Mouse (Mus musculus) CH12.LX (cell line): ENCODE measurements at regions not wholly inside any gene's neighbourhood (a gene's known extent, or its start where the extent isn't known, plus 50 kb on each side); places are given as distances from the start of the nearest gene placed in this dataset.

Source experiments
- DNase-seq: peaks from one replicate; pipeline ENCODE4 v3.0.0-alpha.2; 2013; ENCODE audit errors: extremely low read depth
- H3K27ac ChIP-seq: 2 replicates; pipeline ENCODE4 v1.5.1; 2012; ENCODE audit warnings: low read depth, mild to moderate bottlenecking, control low read depth, moderate library complexity; ENCODE audit not compliant: insufficient read depth
- H3K27me3 ChIP-seq: replicated peaks from 2 replicates; pipeline ENCODE3; 2012; ENCODE audit warnings: inconsistent platforms
- H3K36me3 ChIP-seq, 2 experiments: replicated peaks in 1 of 2; 2 replicates each; pipeline versions ENCODE3 to v1.6.1; 2012; ENCODE audit warnings: inconsistent platforms in 1 of 2, low read length in 1 of 2, mild to moderate bottlenecking in 1 of 2, mixed read lengths in 1 of 2, moderate library complexity in 1 of 2; ENCODE audit not compliant: control insufficient read depth in 1 of 2, insufficient read depth in 1 of 2
- H3K4me1 ChIP-seq, 2 experiments: 2 replicates each; pipeline ENCODE4 v1.6.1; 2012; ENCODE audit warnings: inconsistent platforms in 1 of 2, moderate library complexity in 1 of 2; ENCODE audit not compliant: insufficient read depth in 2 of 2, control insufficient read depth in 1 of 2
- H3K4me2 ChIP-seq: 2 replicates; pipeline ENCODE4 v1.6.1; 2012; ENCODE audit warnings: low read depth, mild to moderate bottlenecking, control low read depth; ENCODE audit not compliant: poor library complexity, insufficient read depth, severe bottlenecking
- H3K4me3 ChIP-seq, 3 experiments: fragments of 150-350 bp in 1 of 3; sonication (generic) in 1 of 3; replicated peaks in 1 of 3; 2 replicates each; pipeline versions ENCODE3 to v1.5.1; 2011 to 2012; ENCODE audit warnings: low read depth in 2 of 3, low read length in 2 of 3, mild to moderate bottlenecking in 2 of 3, moderate library complexity in 2 of 3, control low read depth in 1 of 3, improper control_type of control experiment in 1 of 3, inconsistent platforms in 1 of 3, mixed read lengths in 1 of 3; ENCODE audit not compliant: poor library complexity in 1 of 3
- H3K79me2 ChIP-seq: replicated peaks from 2 replicates; pipeline ENCODE4 v1.6.1; 2012; ENCODE audit warnings: mild to moderate bottlenecking, moderate library complexity; ENCODE audit not compliant: control insufficient read depth, poor library complexity, insufficient read depth, severe bottlenecking; ENCODE audit errors: extremely low read depth
- H3K9ac ChIP-seq: 2 replicates; pipeline ENCODE4 v1.6.1; 2012; ENCODE audit warnings: low read depth, mild to moderate bottlenecking, control low read depth, moderate library complexity; ENCODE audit not compliant: insufficient read depth
- H3K9me3 ChIP-seq: replicated peaks from 2 replicates; pipeline ENCODE3; 2012; ENCODE audit warnings: low read length, inconsistent platforms, mixed read lengths
- BHLHE40 ChIP-seq: IDR thresholded peaks from 2 replicates; pipeline ENCODE4 v1.6.1; 2011; ENCODE audit warnings: mild to moderate bottlenecking, low read depth, low read length, improper control_type of control experiment
- CHD2 ChIP-seq: IDR thresholded peaks from 2 replicates; pipeline ENCODE4 v1.6.1; 2011; ENCODE audit warnings: low read length, improper control_type of control experiment
- E2F4 ChIP-seq: IDR thresholded peaks from 2 replicates; pipeline ENCODE4 v1.6.1; 2011; ENCODE audit warnings: low read depth, low read length, improper control_type of control experiment; ENCODE audit not compliant: insufficient replicate concordance
- ELF1 ChIP-seq: IDR thresholded peaks from 2 replicates; pipeline ENCODE4 v1.6.1; 2014; ENCODE audit warnings: low read depth, mild to moderate bottlenecking, inconsistent platforms, low read length, improper control_type of control experiment
- ETS1 ChIP-seq: conservative IDR thresholded peaks from 2 replicates; pipeline ENCODE4 v1.6.1; 2012; ENCODE audit warnings: low read depth, mild to moderate bottlenecking, inconsistent platforms, low read length, improper control_type of control experiment, moderate library complexity
- GABPA ChIP-seq: IDR thresholded peaks from 2 replicates; pipeline ENCODE4 v1.6.1; 2012; ENCODE audit warnings: low read depth, low read length, improper control_type of control experiment, inconsistent platforms; ENCODE audit not compliant: insufficient replicate concordance
- HCFC1 ChIP-seq: IDR thresholded peaks from 2 replicates; pipeline ENCODE4 v1.6.1; 2012; ENCODE audit warnings: low read depth, mild to moderate bottlenecking, inconsistent platforms, low read length, improper control_type of control experiment
- IRF4 ChIP-seq: IDR thresholded peaks from 2 replicates; pipeline ENCODE4 v1.6.1; 2014; ENCODE audit warnings: low read depth, mild to moderate bottlenecking, inconsistent platforms, low read length, improper control_type of control experiment
- MAFK ChIP-seq: IDR thresholded peaks from 2 replicates; pipeline ENCODE4 v1.6.1; 2011; ENCODE audit warnings: low read length, improper control_type of control experiment; ENCODE audit not compliant: insufficient replicate concordance
- NELFE ChIP-seq: IDR thresholded peaks from 2 replicates; pipeline ENCODE4 v1.6.1; 2011; ENCODE audit warnings: low read depth, low read length, improper control_type of control experiment
- POLR2A ChIP-seq: IDR thresholded peaks from 2 replicates; pipeline ENCODE4 v1.6.1; 2011; ENCODE audit warnings: low read depth, mild to moderate bottlenecking, improper control_type of control experiment, low read length
- RCOR1 ChIP-seq: conservative IDR thresholded peaks from 2 replicates; pipeline ENCODE4 v1.6.1; 2012; ENCODE audit warnings: low read depth, mild to moderate bottlenecking, inconsistent platforms, low read length, improper control_type of control experiment
- SMC3 ChIP-seq: IDR thresholded peaks from 2 replicates; pipeline ENCODE4 v1.6.1; 2011; ENCODE audit warnings: low read depth, low read length, improper control_type of control experiment
- TBP ChIP-seq: conservative IDR thresholded peaks from 2 replicates; pipeline ENCODE4 v1.6.1; 2011; ENCODE audit warnings: low read depth, low read length, improper control_type of control experiment
- TCF12 ChIP-seq: IDR thresholded peaks from 2 replicates; pipeline ENCODE4 v1.6.1; 2014; ENCODE audit warnings: low read depth, mild to moderate bottlenecking, inconsistent platforms, low read length, improper control_type of control experiment
- USF1 ChIP-seq: IDR thresholded peaks from 2 replicates; pipeline ENCODE4 v1.6.1; 2014; ENCODE audit warnings: low read depth, mild to moderate bottlenecking, inconsistent platforms, low read length, improper control_type of control experiment
- ZC3H11A ChIP-seq: IDR thresholded peaks from 2 replicates; pipeline ENCODE4 v1.6.1; 2012; ENCODE audit warnings: low read depth, mild to moderate bottlenecking, inconsistent platforms, low read length, improper control_type of control experiment
- ZMIZ1 ChIP-seq: IDR thresholded peaks from 2 replicates; pipeline ENCODE4 v1.6.1; 2012; ENCODE audit warnings: low read depth, mild to moderate bottlenecking, inconsistent platforms, low read length, improper control_type of control experiment
- ZNF384 ChIP-seq: IDR thresholded peaks from 2 replicates; pipeline ENCODE4 v1.6.1; 2012; ENCODE audit warnings: low read depth, low read length, improper control_type of control experiment, inconsistent platforms
- dilution Hi-C: fragments of 300-500 bp; cut with MboI; formaldehyde crosslinking; loops from 2 replicates; pipeline ENCODE4 v1.14.3; 2020; ENCODE audit warnings: low sequenced_read_pairs; ENCODE audit not compliant: extremely low pct_unique_long_range_greater_than_20kb, extremely low pct_ligation_motif_present
- in situ Hi-C: fragments of 300-500 bp; cut with MboI; formaldehyde crosslinking; loops from 3 replicates; pipeline ENCODE4 v1.14.3; 2019; ENCODE audit warnings: low sequenced_read_pairs, low pct_ligation_motif_present, low pct_unique_long_range_greater_than_20kb, mixed read lengths

DNA sequence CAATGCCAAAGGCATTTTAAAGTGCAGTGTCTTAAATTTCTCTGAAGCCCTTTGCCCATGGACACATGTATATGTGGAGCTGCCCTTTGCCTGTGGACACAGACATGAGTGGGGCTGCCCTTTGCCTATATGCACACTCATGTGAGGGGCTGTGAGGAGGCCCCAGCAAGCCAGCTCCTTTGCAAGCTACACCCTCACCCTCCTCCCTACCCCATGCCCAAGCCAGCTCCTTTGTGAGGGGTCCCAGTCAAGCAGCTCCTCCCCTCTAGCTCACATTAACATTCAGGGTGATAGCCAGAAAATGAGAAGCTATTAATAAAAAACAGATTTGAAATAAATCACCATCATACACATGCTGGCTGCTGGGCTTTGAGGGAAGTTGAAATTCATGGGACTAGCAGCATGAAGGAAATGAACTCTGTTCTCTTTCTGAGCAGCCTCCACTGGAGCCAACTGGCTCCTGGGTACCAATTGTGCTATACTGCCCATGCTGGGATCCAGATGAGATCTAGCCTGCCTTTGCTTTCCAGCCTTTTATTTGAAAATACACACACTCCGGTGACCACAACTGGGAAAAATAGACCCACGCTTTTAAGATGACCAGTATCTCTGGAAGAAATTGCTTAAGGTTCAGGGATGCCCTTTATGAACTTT, 151.4 kb downstream of the Abcc12 start:
- Histone ChIP-seq H3K9me3 (no peaks in the 10 kb centered on the region), H3K27ac (no peak overlapping the region), H3K9ac (no peak overlapping the region), H3K4me1 (no peaks in the 10 kb centered on the region), H3K4me2 (no peak overlapping the region), H3K4me3 (no peak overlapping the region), H3K27me3 (peaks cover 48% of the 10 kb centered on the region), H3K79me2 (no peaks in the 10 kb centered on the region), H3K36me3 (no peaks in the 10 kb centered on the region)
- TF ChIP-seq TCF12, result no peak
- no peak for TF ChIP-seq ETS1
- no peak for TF ChIP-seq GABPA
- no peak for TF ChIP-seq ELF1
- TF ChIP-seq CHD2, result no peak
- in situ Hi-C loops, result no loop called here
- no peak for DNase-seq
- dilution Hi-C loops, result no loop called here

DNA sequence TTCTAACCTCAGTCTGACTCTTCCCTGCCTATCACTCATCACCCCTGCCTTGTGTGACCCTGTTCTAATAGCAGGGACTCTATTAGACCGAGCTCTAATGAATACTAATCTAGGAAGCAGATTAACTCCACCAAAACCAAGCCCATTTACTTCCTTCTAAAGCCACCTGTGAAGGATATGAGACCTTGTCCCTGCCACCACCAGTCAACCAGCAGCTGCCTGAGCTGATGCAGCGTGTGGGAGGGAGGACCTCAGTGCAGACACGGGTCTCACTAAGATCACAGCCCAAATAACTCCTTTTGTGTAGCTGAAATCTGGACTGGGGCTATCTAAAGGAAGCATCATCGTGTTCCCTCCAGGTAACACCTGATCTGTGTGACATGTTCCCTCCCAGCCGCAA, 152.4 kb downstream of the Abcc12 start:
- dilution Hi-C loops (no loop called here), in situ Hi-C loops (no loop called here)
- no peak overlapping the region for H3K4me3 ChIP-seq
- H3K27me3 ChIP-seq, result peaks cover 43% of the 10 kb centered on the region
- no peaks in the 10 kb centered on the region for H3K79me2 ChIP-seq
- no peak for DNase-seq
- H3K4me2 ChIP-seq, result no peak overlapping the region
- H3K9ac ChIP-seq, result no peak overlapping the region
- TF ChIP-seq ETS1, result no peak
- no peak for TF ChIP-seq ZNF384
- no peak for TF ChIP-seq GABPA
- no peak for TF ChIP-seq ZC3H11A
- TF ChIP-seq TBP, result no peak
- no peak for TF ChIP-seq CHD2
- TF ChIP-seq MAFK, result no peak
- TF ChIP-seq RCOR1, result no peak
- no peak for TF ChIP-seq USF1
- TF ChIP-seq POLR2A, result no peak
- no peak for TF ChIP-seq ZMIZ1
- H3K4me1 ChIP-seq, result no peaks in the 10 kb centered on the region
- H3K27ac ChIP-seq, result no peak overlapping the region
- no peaks in the 10 kb centered on the region for H3K36me3 ChIP-seq
- no peaks in the 10 kb centered on the region for H3K9me3 ChIP-seq

DNA sequence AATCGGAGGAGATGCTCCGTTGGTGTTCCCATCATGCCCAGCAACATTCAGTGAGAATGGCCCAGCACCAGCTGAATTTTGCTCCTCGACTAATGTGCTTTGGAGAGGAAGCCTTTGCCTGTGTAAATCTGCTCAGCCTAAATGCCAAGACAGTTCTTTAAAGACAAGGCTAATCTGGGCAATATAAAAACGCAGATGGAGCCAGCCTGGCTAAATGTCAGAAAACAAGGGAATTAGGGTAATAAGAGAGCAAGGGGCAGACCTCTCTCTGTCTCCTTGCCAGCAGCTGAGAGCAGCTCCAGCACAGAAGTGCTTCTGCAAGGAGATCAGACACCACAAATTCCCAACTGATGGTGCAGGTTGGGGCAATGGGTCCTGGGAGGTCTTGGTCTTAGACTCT, 154.4 kb downstream of the Abcc12 start:
- TF ChIP-seq TCF12 (no peak), BHLHE40 (no peak), NELFE (no peak), ZC3H11A (no peak), IRF4 (no peak), HCFC1 (no peak), E2F4 (no peak), SMC3 (no peak)
- Histone ChIP-seq H3K9me3 (no peaks in the 10 kb centered on the region), H3K27ac (no peak overlapping the region), H3K4me3 (no peak overlapping the region), H3K27me3 (peaks cover 30% of the 10 kb centered on the region), H3K4me1 (no peaks in the 10 kb centered on the region), H3K36me3 (no peaks in the 10 kb centered on the region), H3K79me2 (no peaks in the 10 kb centered on the region), H3K9ac (no peak overlapping the region), H3K4me2 (no peak overlapping the region)
- DNase-seq, result no peak
- dilution Hi-C loops (no loop called here), in situ Hi-C loops (no loop called here)
